Mouse (Mus musculus): ENCODE results near the gene Mmd2. TPM values are rescaled to one million over a fixed set of nuclear protein-coding genes. Genes with fewer than 3 reads are reported as not detected.

Mmd2 gene
- polyA plus RNA-seq, 1 experiment from 2014 or later = 2.0 TPM

GRCm38 (mm10) chr5:142564606-142565005 lies 44.0 kb downstream of the Mmd2 start:
- ATAC-seq (ENCODE audit: insufficient number of reproducible peaks, insufficient read depth, low FRiP score, low read depth) = no peak
- H3K9me3 ChIP-seq (ENCODE audit: control insufficient read depth, low read depth, low read length) = no peaks in the 10 kb centered on the region
- WGBS = 82% methylated on average over 1 of the region's 1 CpGs
- H3K27me3 ChIP-seq (ENCODE audit: control insufficient read depth, insufficient read depth, low read length) = no peaks in the 10 kb centered on the region
- H3K9ac ChIP-seq (replicated peaks; ENCODE audit: low read depth, low read length) = no peak overlapping the region
- no peaks in the 10 kb centered on the region for H3K36me3 ChIP-seq (ENCODE audit: control insufficient read depth, insufficient read depth, low read length)
- no peaks in the 10 kb centered on the region for H3K4me1 ChIP-seq (ENCODE audit: control insufficient read depth, insufficient read depth, low read length)
- H3K27ac ChIP-seq (ENCODE audit: low read length) = no peak overlapping the region
- H3K4me3 ChIP-seq (ENCODE audit: low read depth, low read length) = no peak overlapping the region
- H3K4me2 ChIP-seq (replicated peaks; ENCODE audit: low read depth, low read length) = no peak overlapping the region

DNA sequence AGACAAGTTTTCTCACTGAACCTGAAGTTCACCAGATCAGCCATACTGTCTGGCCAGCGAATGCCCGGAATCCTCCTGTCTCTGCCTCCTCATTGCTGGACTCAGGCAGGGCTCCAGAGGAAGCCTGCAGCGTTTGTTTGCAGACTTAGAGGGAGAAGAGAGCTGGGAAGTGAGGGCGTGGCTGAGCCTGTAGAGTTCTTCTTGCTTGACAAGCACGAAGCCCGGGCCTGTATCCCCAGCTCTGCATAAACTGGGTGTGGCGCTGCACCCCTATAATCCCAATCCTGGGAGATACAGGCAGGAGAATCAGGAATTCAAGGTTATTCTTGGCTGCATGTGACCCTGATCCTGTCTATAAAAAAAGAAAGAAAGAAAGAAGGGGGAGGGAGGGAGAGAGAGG lies 48.3 kb downstream of the Mmd2 start:
- no peak overlapping the region for H3K27ac ChIP-seq (ENCODE audit: low read length)
- no peak for ATAC-seq (ENCODE audit: insufficient number of reproducible peaks, insufficient read depth, low FRiP score, low read depth)
- WGBS = 49% methylated on average over 7 of the region's 7 CpGs
- no peak overlapping the region for H3K4me2 ChIP-seq (replicated peaks; ENCODE audit: low read depth, low read length)
- no peaks in the 10 kb centered on the region for H3K27me3 ChIP-seq (ENCODE audit: control insufficient read depth, insufficient read depth, low read length)
- H3K4me3 ChIP-seq (ENCODE audit: low read depth, low read length) = no peak overlapping the region
- no peak overlapping the region for H3K9ac ChIP-seq (replicated peaks; ENCODE audit: low read depth, low read length)
- H3K4me1 ChIP-seq (ENCODE audit: control insufficient read depth, insufficient read depth, low read length) = no peaks in the 10 kb centered on the region
- no peaks in the 10 kb centered on the region for H3K36me3 ChIP-seq (ENCODE audit: control insufficient read depth, insufficient read depth, low read length)
- no peaks in the 10 kb centered on the region for H3K9me3 ChIP-seq (ENCODE audit: control insufficient read depth, low read depth, low read length)

DNA sequence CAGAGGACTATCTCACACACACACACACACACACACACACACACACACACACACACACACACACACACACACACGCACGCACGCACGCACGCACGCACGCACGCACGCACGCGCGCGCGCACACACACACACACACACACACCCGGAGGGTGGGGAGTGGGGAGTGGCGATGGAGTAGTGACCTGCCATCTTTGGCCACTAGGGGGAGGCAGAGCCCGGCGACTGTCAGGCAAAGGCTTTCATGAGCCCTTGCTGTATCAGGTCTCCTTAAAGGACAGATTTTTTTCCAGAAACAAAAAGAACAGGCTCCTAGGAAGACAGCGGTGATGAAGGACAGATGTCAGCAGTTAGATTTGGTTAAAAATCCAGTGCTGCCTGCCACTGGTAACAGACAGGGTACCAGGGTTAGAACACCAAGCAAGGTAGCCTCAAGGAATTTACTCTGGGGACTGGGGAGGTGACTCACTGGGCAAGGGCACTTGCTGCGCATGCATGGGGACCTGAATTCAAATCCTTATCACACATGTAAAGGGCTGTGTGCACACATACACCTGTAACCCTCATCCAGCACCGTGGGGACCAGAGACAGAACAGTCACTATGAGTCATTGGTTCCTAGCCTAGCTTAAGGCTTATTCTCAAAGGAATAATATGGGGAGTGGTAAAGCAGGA lies 51.1 kb downstream of the Mmd2 start:
- Histone ChIP-seq H3K4me2 (replicated peaks; ENCODE audit: low read depth, low read length) (no peak overlapping the region), H3K9ac (replicated peaks; ENCODE audit: low read depth, low read length) (no peak overlapping the region), H3K9me3 (ENCODE audit: control insufficient read depth, low read depth, low read length) (no peaks in the 10 kb centered on the region), H3K4me3 (ENCODE audit: low read depth, low read length) (no peak overlapping the region), H3K27me3 (ENCODE audit: control insufficient read depth, insufficient read depth, low read length) (no peaks in the 10 kb centered on the region), H3K36me3 (ENCODE audit: control insufficient read depth, insufficient read depth, low read length) (no peaks in the 10 kb centered on the region), H3K27ac (ENCODE audit: low read length) (no peak overlapping the region), H3K4me1 (ENCODE audit: control insufficient read depth, insufficient read depth, low read length) (no peaks in the 10 kb centered on the region)
- ATAC-seq (ENCODE audit: insufficient number of reproducible peaks, insufficient read depth, low FRiP score, low read depth) = no peak; the same call in 1 of the 2 replicates
- 24% methylated on average over 19 of the region's 21 CpGs for WGBS

DNA sequence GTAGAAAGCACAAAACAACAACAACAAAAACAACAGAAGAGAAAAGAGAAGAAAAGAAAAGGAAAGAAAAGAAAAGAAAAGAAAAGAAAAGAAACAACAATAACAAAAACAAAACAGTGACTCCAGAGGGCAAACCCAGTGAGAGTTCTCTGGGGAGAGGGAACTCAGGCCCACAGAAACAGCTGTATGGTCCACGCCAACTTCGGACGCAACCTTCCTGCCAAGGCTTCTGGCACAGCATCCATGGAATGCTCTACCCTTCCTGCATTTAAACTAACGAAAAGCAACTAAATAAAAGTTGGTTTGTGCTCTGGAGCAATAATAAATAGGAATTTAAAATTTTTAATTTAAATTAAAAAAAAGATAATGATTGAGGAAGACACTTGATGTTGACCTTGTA lies 51.9 kb downstream of the Mmd2 start:
- Histone ChIP-seq H3K36me3 (ENCODE audit: control insufficient read depth, insufficient read depth, low read length) (no peaks in the 10 kb centered on the region), H3K4me3 (ENCODE audit: low read depth, low read length) (no peak overlapping the region), H3K9me3 (ENCODE audit: control insufficient read depth, low read depth, low read length) (no peaks in the 10 kb centered on the region), H3K9ac (replicated peaks; ENCODE audit: low read depth, low read length) (no peak overlapping the region), H3K27me3 (ENCODE audit: control insufficient read depth, insufficient read depth, low read length) (no peaks in the 10 kb centered on the region), H3K4me2 (replicated peaks; ENCODE audit: low read depth, low read length) (no peak overlapping the region), H3K27ac (ENCODE audit: low read length) (no peak overlapping the region), H3K4me1 (ENCODE audit: control insufficient read depth, insufficient read depth, low read length) (no peaks in the 10 kb centered on the region)
- no peak for ATAC-seq (ENCODE audit: insufficient number of reproducible peaks, insufficient read depth, low FRiP score, low read depth)
- WGBS = 93% methylated on average over 4 of the region's 4 CpGs

DNA sequence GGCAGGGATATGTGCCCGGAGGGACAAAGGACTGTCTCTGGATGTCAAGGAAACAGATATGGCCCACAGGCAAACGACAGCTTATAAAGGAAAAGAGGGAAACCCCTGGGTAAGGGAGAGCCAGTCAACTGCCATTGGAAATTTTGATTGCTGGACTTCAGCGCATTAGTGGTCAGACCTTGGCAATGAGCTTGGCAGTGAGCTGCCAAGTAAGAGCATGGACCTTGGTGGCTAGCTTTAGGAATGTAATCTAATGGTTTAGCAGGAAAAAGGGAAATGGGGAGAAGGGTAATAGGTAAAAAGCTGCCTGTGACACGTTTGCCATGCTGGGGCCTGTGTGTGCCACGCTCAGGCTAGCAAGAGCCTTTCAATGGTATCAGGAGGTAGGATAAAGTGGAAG lies 52.7 kb downstream of the Mmd2 start:
- Histone ChIP-seq H3K4me2 (replicated peaks; ENCODE audit: low read depth, low read length) (no peak overlapping the region), H3K36me3 (ENCODE audit: control insufficient read depth, insufficient read depth, low read length) (no peaks in the 10 kb centered on the region), H3K4me3 (ENCODE audit: low read depth, low read length) (no peak overlapping the region), H3K27ac (ENCODE audit: low read length) (no peak overlapping the region), H3K9ac (replicated peaks; ENCODE audit: low read depth, low read length) (no peak overlapping the region), H3K27me3 (ENCODE audit: control insufficient read depth, insufficient read depth, low read length) (no peaks in the 10 kb centered on the region), H3K4me1 (ENCODE audit: control insufficient read depth, insufficient read depth, low read length) (no peaks in the 10 kb centered on the region), H3K9me3 (ENCODE audit: control insufficient read depth, low read depth, low read length) (no peaks in the 10 kb centered on the region)
- no peak for ATAC-seq (ENCODE audit: insufficient number of reproducible peaks, insufficient read depth, low FRiP score, low read depth)
- WGBS = 85% methylated on average over 5 of the region's 5 CpGs

DNA sequence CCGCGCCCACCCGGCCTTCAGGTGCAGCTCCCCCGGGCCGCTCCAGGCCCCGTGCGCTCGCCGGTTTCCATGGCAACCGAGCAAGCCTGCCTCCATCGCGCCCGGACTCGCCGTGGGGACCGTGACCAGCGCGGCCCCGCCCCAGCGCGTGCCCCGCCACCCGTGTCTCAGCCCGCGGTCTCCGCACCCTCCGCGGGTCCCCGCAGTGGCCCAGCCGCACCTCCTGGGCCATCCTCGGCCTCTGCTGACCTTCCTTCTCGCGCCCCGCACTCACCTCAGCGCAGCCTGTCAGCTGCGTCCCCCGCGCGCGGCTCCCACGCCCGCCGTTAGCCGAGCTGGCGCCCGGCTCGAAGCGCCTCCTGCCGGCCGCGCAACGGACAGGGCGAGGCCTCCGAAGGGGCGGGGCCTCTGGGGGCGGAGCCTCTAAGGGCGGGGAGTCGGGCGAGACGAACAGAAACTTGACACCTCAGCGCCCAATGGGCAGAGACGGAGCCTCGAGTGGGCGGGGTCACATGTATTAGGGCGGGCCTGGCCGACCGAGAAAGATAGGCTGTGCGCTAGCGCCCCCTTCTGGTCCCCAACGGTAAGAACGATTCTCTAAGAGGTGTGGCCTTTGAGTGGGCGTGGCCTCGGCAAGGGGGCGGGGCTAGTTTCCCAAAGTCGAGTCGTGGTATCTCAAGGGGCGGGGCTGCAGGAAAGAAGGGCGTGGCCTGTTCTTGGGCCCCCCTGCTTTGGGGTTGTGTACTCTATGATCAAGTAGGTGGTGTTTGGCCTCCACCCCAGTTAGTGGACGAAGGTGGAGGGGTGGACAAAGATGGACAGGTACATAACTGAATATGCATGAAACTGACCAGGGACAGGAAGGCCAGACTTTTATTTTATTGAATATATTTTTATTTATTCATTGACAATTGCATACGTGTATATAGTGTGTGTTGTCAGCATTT lies 57.6 kb downstream of the Mmd2 start, which contains the start of gene Radil:
Radil (minus strand) TSS at position 393 of the 947 bp plus-strand sequence.
- Histone ChIP-seq H3K27ac (ENCODE audit: low read length) (no peak within 1 kb of the TSS), H3K9ac (replicated peaks; ENCODE audit: low read depth, low read length) (peak within 1 kb of the TSS; percentile 25), H3K9me3 (ENCODE audit: control insufficient read depth, low read depth, low read length) (no peaks in the 10 kb centered on the region), H3K36me3 (ENCODE audit: control insufficient read depth, insufficient read depth, low read length) (no peaks in the 10 kb centered on the region), H3K4me1 (ENCODE audit: control insufficient read depth, insufficient read depth, low read length) (no peaks in the 10 kb centered on the region; the same call in 1 of the 2 replicates), H3K27me3 (ENCODE audit: control insufficient read depth, insufficient read depth, low read length) (no peaks in the 10 kb centered on the region), H3K4me3 (ENCODE audit: low read depth, low read length) (peak within 1 kb of the TSS; percentile 59), H3K4me2 (replicated peaks; ENCODE audit: low read depth, low read length) (peak within 1 kb of the TSS; percentile 100)
- peak; percentile 93 for ATAC-seq (ENCODE audit: insufficient number of reproducible peaks, insufficient read depth, low FRiP score, low read depth)
- WGBS = 3% methylated on average over 72 of the region's 80 CpGs

- no peaks in the 10 kb centered on the region for H3K27me3 ChIP-seq (ENCODE audit: control insufficient read depth, insufficient read depth, low read length)
- no peak; the same call in 1 of the 2 replicates for ATAC-seq (ENCODE audit: insufficient number of reproducible peaks, insufficient read depth, low FRiP score, low read depth)
- H3K9me3 ChIP-seq (ENCODE audit: control insufficient read depth, low read depth, low read length) = no peaks in the 10 kb centered on the region
- H3K4me1 ChIP-seq (ENCODE audit: control insufficient read depth, insufficient read depth, low read length) = no peaks in the 10 kb centered on the region; the same call in 1 of the 2 replicates
- under 1% methylated on average over 31 of the region's 31 CpGs for WGBS
- H3K9ac ChIP-seq (replicated peaks; ENCODE audit: low read depth, low read length) = peak overlapping the region; percentile 25
- H3K36me3 ChIP-seq (ENCODE audit: control insufficient read depth, insufficient read depth, low read length) = no peaks in the 10 kb centered on the region
- no peak overlapping the region for H3K27ac ChIP-seq (ENCODE audit: low read length)
- peak overlapping the region; percentile 59 for H3K4me3 ChIP-seq (ENCODE audit: low read depth, low read length)
- peak overlapping the region; percentile 100 for H3K4me2 ChIP-seq (replicated peaks; ENCODE audit: low read depth, low read length)
Observed at GRCm38 (mm10) chr5:142549961-142550705, 58.5 kb downstream of the Mmd2 start.

DNA sequence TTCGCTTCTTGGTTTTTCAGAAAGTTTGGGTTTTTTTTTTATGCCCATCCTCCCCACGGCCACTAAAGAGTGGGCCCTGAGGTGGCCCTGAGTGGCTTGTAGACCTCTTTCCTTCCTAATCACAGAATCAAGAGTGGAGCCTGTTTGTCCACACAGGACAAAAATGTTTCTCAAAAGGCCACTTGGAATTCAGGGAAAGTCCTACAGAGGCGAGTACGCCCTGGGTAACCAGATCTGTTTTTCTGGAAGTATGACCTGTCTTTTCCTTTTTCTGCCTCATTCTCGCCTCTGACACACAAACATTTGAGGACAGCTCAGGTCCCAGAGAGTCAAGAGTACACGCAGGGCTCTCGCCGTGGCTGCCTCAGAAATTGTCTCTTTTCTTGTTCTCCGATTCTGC lies 59.2 kb downstream of the Mmd2 start:
- Histone ChIP-seq H3K4me2 (replicated peaks; ENCODE audit: low read depth, low read length) (peak overlapping the region; percentile 100; the same call in 1 of the 2 replicates), H3K27me3 (ENCODE audit: control insufficient read depth, insufficient read depth, low read length) (no peaks in the 10 kb centered on the region), H3K27ac (ENCODE audit: low read length) (no peak overlapping the region), H3K4me1 (ENCODE audit: control insufficient read depth, insufficient read depth, low read length) (no peaks in the 10 kb centered on the region; the same call in 1 of the 2 replicates), H3K9me3 (ENCODE audit: control insufficient read depth, low read depth, low read length) (no peaks in the 10 kb centered on the region), H3K36me3 (ENCODE audit: control insufficient read depth, insufficient read depth, low read length) (no peaks in the 10 kb centered on the region), H3K4me3 (ENCODE audit: low read depth, low read length) (no peak overlapping the region), H3K9ac (replicated peaks; ENCODE audit: low read depth, low read length) (no peak overlapping the region)
- 47% methylated on average over 9 of the region's 9 CpGs for WGBS
- no peak for ATAC-seq (ENCODE audit: insufficient number of reproducible peaks, insufficient read depth, low FRiP score, low read depth)
